Mouse (Mus musculus): ENCODE data around the gene Pola1.

- no peak for TF ChIP-seq CTCF (IDR thresholded peaks at IDR 0.05)
- no peak for TF ChIP-seq EP300 (IDR thresholded peaks at IDR 0.05)
These were observed 258.5 kb downstream of the Pola1 start for GRCm38 (mm10) chrX:93373503-93373902.
